Mouse (Mus musculus) lung, embryonic 14.5 days (tissue): ENCODE data around the gene Hmcn1. TPM values are rescaled to one million over a fixed set of nuclear protein-coding genes. Genes with fewer than 3 reads are reported as not detected.

Experiments used
- ATAC-seq: fragments of 200-750 bp; cut with Nextera tagmentation; 2 replicates; pipeline ENCODE4 v1.8.0; 2017; ENCODE audit warnings: mild to moderate bottlenecking, moderate TSS enrichment, moderate library complexity; ENCODE audit not compliant: insufficient read depth
- DNase-seq: peaks from one replicate; pipeline ENCODE4 v3.0.0-alpha.2; 2015
- H3K27ac ChIP-seq: fragments of 300-500 bp; sonication (generic); 2 replicates; pipeline ENCODE4 v1.5.1; 2014; ENCODE audit warnings: low read depth, mild to moderate bottlenecking, moderate library complexity
- H3K27me3 ChIP-seq: fragments of 300-500 bp; sonication (generic); 2 replicates; pipeline ENCODE4 v1.6.1; 2014; ENCODE audit warnings: low read length, control low read depth; ENCODE audit not compliant: insufficient read depth
- H3K36me3 ChIP-seq: fragments of 300-500 bp; sonication (generic); 2 replicates; pipeline ENCODE4 v1.6.1; 2014; ENCODE audit warnings: control low read depth; ENCODE audit not compliant: insufficient read depth
- H3K4me1 ChIP-seq: fragments of 300-500 bp; sonication (generic); 2 replicates; pipeline ENCODE4 v1.6.1; 2014; ENCODE audit warnings: antibody characterized with exemption, control low read depth; ENCODE audit not compliant: insufficient read depth
- H3K4me2 ChIP-seq: fragments of 300-500 bp; sonication (generic); 2 replicates; pipeline ENCODE4 v1.6.1; 2014; ENCODE audit warnings: mild to moderate bottlenecking
- H3K4me3 ChIP-seq: fragments of 300-500 bp; sonication (generic); 2 replicates; pipeline ENCODE4 v1.5.1; 2014; ENCODE audit warnings: low read depth, low read length
- H3K9ac ChIP-seq: fragments of 300-500 bp; sonication (generic); 2 replicates; pipeline ENCODE4 v1.6.1; 2014
- H3K9me3 ChIP-seq: fragments of 300-500 bp; sonication (generic); 2 replicates; pipeline ENCODE4 v1.6.1; 2016; ENCODE audit warnings: low read depth, low read length, control low read depth
- CTCF ChIP-seq: IDR thresholded peaks from 2 replicates; pipeline ENCODE4 v1.5.1; 2016; ENCODE audit warnings: antibody characterized with exemption, low read depth
- WGBS: fragments of 180-500 bp; shearing (Covaris S2); extraction: QIAGEN DNeasy Blood & Tissue Kit; methylation state at CpG from one replicate; pipeline ENCODE4 v1.1.7; 2014; 5-methylcytosine and 5-hydroxymethylcytosine counted together
- polyA plus RNA-seq: library from polyadenylated mRNA; unstranded; fragments of >200 nt; fragmentation: Nextera tagmentation; extraction: Ambion mirVana; gene quantifications from 2 replicates; pipeline ENCODE4 v1.2.1, GENCODE M21; 2014

Gene Hmcn1
- polyA plus RNA-seq, 1 experiment from 2014 or later = 17.1 TPM

DNA sequence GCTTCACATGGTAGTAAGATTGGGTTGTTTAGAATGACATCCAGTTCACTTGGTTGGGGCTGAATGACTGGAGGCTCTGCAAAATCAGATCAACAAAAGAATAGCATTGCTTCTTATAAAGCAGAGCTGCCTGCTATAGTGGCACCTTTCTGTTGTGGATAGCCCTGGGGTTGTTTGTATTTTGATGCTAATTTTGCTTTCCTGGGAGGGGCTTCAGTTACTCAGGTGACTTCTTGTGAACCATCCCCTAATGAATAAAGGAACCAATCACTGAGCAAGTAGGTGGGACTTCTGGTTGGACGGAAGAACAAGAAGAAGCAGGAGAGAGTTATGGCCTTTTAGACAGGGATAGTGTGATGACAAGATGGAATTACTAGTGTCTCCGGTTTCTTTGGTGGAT lies 370.0 kb downstream of the Hmcn1 start:
- Histone ChIP-seq H3K4me1 (no peaks in the 10 kb centered on the region), H3K27me3 (no peaks in the 10 kb centered on the region), H3K36me3 (no peaks in the 10 kb centered on the region), H3K9me3 (no peaks in the 10 kb centered on the region), H3K27ac (no peak overlapping the region), H3K4me3 (no peak overlapping the region), H3K4me2 (no peak overlapping the region), H3K9ac (no peak overlapping the region)
- ATAC-seq (no peak), DNase-seq (no peak)
- 89% methylated on average over 2 of the region's 2 CpGs for WGBS
- no peak for TF ChIP-seq CTCF

GRCm38 (mm10) chr1:150610539-150610938 lies 382.7 kb downstream of the Hmcn1 start:
- WGBS = 76% methylated on average over 9 of the region's 9 CpGs
- H3K4me1 ChIP-seq = no peaks in the 10 kb centered on the region
- H3K27me3 ChIP-seq = no peaks in the 10 kb centered on the region
- H3K9me3 ChIP-seq = no peaks in the 10 kb centered on the region
- H3K4me3 ChIP-seq = no peak overlapping the region
- ATAC-seq (no peak), DNase-seq (no peak)
- no peak overlapping the region for H3K9ac ChIP-seq
- no peak for TF ChIP-seq CTCF
- no peaks in the 10 kb centered on the region for H3K36me3 ChIP-seq
- no peak overlapping the region for H3K4me2 ChIP-seq
- H3K27ac ChIP-seq = no peak overlapping the region

- no peak for DNase-seq
- Histone ChIP-seq H3K9ac (no peak overlapping the region), H3K9me3 (no peaks in the 10 kb centered on the region), H3K4me2 (no peak overlapping the region), H3K4me3 (no peak overlapping the region), H3K27me3 (no peaks in the 10 kb centered on the region), H3K27ac (no peak overlapping the region), H3K36me3 (no peaks in the 10 kb centered on the region), H3K4me1 (no peaks in the 10 kb centered on the region)
- ATAC-seq = no peak
- no peak for TF ChIP-seq CTCF
- WGBS = 84% methylated on average over 4 of the region's 4 CpGs
Measured at GRCm38 (mm10) chr1:150606173-150606572, 387.1 kb downstream of the Hmcn1 start.

GRCm38 (mm10) chr1:150593614-150594013 lies 399.6 kb downstream of the Hmcn1 start:
- ATAC-seq (no peak), DNase-seq (no peak)
- no peak overlapping the region for H3K4me2 ChIP-seq
- no peak overlapping the region for H3K4me3 ChIP-seq
- 89% methylated on average over 13 of the region's 13 CpGs for WGBS
- TF ChIP-seq CTCF = no peak
- no peaks in the 10 kb centered on the region for H3K36me3 ChIP-seq
- H3K4me1 ChIP-seq = no peaks in the 10 kb centered on the region
- no peak overlapping the region for H3K27ac ChIP-seq
- H3K9ac ChIP-seq = no peak overlapping the region
- H3K9me3 ChIP-seq = no peaks in the 10 kb centered on the region
- no peaks in the 10 kb centered on the region for H3K27me3 ChIP-seq

- ATAC-seq (no peak), DNase-seq (peak; percentile 83)
- Histone ChIP-seq H3K27me3 (no peaks in the 10 kb centered on the region), H3K9me3 (no peaks in the 10 kb centered on the region), H3K36me3 (0 out of 2 replicates have a peak, but pooled peaks cover 3% of the 10 kb centered on the region), H3K9ac (no peak overlapping the region), H3K4me1 (no peaks in the 10 kb centered on the region), H3K4me2 (no peak overlapping the region), H3K27ac (no peak overlapping the region), H3K4me3 (no peak overlapping the region)
- TF ChIP-seq CTCF = peak; percentile 82
- 19% methylated on average over 2 of the region's 2 CpGs for WGBS
Measured at GRCm38 (mm10) chr1:150591253-150591652, 402.0 kb downstream of the Hmcn1 start.

DNA sequence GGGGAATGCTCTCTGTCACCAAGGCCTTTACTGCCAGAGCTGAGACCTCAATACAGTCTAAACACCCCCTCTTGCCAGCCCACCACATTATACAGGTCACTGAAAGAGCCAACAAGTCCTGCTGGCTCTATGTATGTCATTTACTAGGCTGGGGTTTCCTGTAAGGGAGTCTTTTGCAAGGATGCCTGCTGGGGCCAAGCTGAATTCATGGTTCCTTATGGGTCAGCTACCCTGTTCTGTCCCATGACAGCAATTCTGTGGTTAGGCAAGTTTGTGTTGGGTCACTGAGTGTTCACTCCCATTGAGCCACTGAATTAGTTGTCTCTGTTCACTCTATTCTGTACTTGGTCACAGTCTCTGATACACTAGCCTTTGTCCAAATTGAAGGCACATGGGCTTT lies 405.8 kb downstream of the Hmcn1 start:
- Histone ChIP-seq H3K4me3 (no peak overlapping the region), H3K4me2 (no peak overlapping the region), H3K4me1 (no peaks in the 10 kb centered on the region), H3K36me3 (0 out of 2 replicates have a peak, but pooled peaks cover 8% of the 10 kb centered on the region), H3K27me3 (no peaks in the 10 kb centered on the region), H3K27ac (no peak overlapping the region), H3K9ac (no peak overlapping the region), H3K9me3 (no peaks in the 10 kb centered on the region)
- ATAC-seq = no peak
- no peak for TF ChIP-seq CTCF
- DNase-seq = no peak

GRCm38 (mm10) chr1:150584477-150584876 lies 408.8 kb downstream of the Hmcn1 start:
- Histone ChIP-seq H3K9ac (no peak overlapping the region), H3K36me3 (0 out of 2 replicates have a peak, but pooled peaks cover 8% of the 10 kb centered on the region), H3K4me1 (no peaks in the 10 kb centered on the region), H3K4me3 (no peak overlapping the region), H3K27ac (no peak overlapping the region), H3K27me3 (no peaks in the 10 kb centered on the region), H3K9me3 (no peaks in the 10 kb centered on the region), H3K4me2 (no peak overlapping the region)
- whole genome bisulfite sequencing = 59% methylated on average over 2 of the region's 2 CpGs
- ATAC-seq (no peak), DNase-seq (no peak)
- no peak for TF ChIP-seq CTCF

DNA sequence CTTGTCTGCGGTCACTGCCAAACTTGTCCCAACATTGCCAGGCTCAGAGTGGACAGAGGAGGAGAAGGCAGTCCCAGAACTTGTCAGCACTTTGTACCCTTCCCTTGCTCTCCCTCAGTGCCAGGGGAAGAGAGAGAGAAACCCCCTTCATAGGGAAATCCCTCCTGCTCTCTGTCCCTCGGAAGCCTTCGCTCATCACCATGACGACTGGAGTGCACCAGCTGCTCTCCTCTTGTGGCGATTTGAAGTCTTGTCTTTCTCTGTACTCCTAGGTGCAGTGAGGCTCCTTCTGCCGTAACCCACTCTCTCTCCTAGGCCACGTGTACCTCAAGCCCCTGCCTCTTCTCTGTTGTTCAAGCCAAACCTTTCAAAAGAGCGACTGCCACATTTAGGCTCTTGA lies 409.5 kb downstream of the Hmcn1 start:
- TF ChIP-seq CTCF = no peak
- no peak overlapping the region for H3K27ac ChIP-seq
- H3K4me3 ChIP-seq = no peak overlapping the region
- H3K4me1 ChIP-seq = no peaks in the 10 kb centered on the region
- H3K9ac ChIP-seq = no peak overlapping the region
- no peaks in the 10 kb centered on the region for H3K9me3 ChIP-seq
- DNase-seq (no peak), ATAC-seq (no peak)
- H3K4me2 ChIP-seq = no peak overlapping the region
- 0 out of 2 replicates have a peak, but pooled peaks cover 8% of the 10 kb centered on the region for H3K36me3 ChIP-seq
- H3K27me3 ChIP-seq = no peaks in the 10 kb centered on the region
- 47% methylated on average over 8 of the region's 8 CpGs for WGBS
